Mouse (Mus musculus) limb, embryonic 15.5 days (tissue): ENCODE results near the gene Eed. TPM values are rescaled to one million over a fixed set of nuclear protein-coding genes. Genes with fewer than 3 reads are reported as not detected.

Source experiments
- ATAC-seq: fragments of 200-750 bp; cut with Nextera tagmentation; 2 replicates; pipeline ENCODE4 v1.8.0; 2017; ENCODE audit warnings: low read depth, moderate TSS enrichment; ENCODE audit not compliant: insufficient number of reproducible peaks, low FRiP score, low TSS enrichment
- H3K27ac ChIP-seq: fragments of 300-500 bp; sonication (generic); 2 replicates; pipeline ENCODE4 v1.5.1; 2015; ENCODE audit warnings: moderate library complexity, mild to moderate bottlenecking, inconsistent platforms
- H3K27me3 ChIP-seq: fragments of 300-500 bp; sonication (generic); 2 replicates; pipeline ENCODE4 v1.6.1; 2015; ENCODE audit warnings: inconsistent platforms
- H3K36me3 ChIP-seq: fragments of 300-500 bp; sonication (generic); 2 replicates; pipeline ENCODE4 v1.6.1; 2015; ENCODE audit warnings: inconsistent platforms
- H3K4me1 ChIP-seq: fragments of 300-500 bp; sonication (generic); 2 replicates; pipeline ENCODE4 v1.6.1; 2015; ENCODE audit warnings: inconsistent platforms
- H3K4me2 ChIP-seq: fragments of 300-500 bp; sonication (generic); 2 replicates; pipeline ENCODE4 v1.6.1; 2015; ENCODE audit warnings: mild to moderate bottlenecking, inconsistent platforms
- H3K4me3 ChIP-seq: fragments of 300-500 bp; sonication (generic); 2 replicates; pipeline ENCODE4 v1.5.1; 2015; ENCODE audit warnings: mild to moderate bottlenecking, inconsistent platforms
- H3K9ac ChIP-seq: fragments of 300-500 bp; sonication (generic); 2 replicates; pipeline ENCODE4 v1.6.1; 2015; ENCODE audit warnings: inconsistent platforms
- H3K9me3 ChIP-seq: fragments of 300-500 bp; sonication (generic); 2 replicates; pipeline ENCODE4 v1.6.1; 2016; ENCODE audit warnings: inconsistent platforms
- WGBS: fragments of 180-500 bp; shearing (Covaris S2); methylation state at CpG from one replicate; pipeline ENCODE4 v1.1.7; 2015; 5-methylcytosine and 5-hydroxymethylcytosine counted together
- polyA plus RNA-seq: library from polyadenylated mRNA; unstranded; fragments of >200 nt; fragmentation: Nextera tagmentation; extraction: Ambion mirVana; gene quantifications from 2 replicates; pipeline ENCODE4 v1.2.1, GENCODE M21; 2015

The Eed gene
- polyA plus RNA-seq, 1 experiment from 2014 or later = 63.0 TPM

DNA sequence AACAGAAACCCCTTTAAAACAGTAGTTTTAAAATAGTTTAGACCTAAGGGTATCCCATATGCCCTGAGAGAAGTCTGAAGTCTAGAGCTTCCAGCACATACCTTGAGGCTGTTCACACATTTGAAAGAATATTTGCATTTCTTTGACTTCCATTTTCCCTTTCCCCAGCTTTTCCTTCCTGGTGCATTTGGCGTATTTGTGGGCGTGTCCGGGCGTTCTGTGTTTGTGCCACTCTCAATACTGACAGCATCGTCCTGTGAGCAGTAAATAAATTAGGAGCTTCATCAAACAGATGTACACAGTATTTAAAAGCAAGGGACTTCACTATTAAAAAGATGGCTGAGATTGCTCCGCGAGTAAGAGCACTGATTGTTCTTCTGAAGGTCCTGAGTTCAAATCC lies 4.0 kb downstream of the Eed start:
- H3K9ac ChIP-seq = no peak overlapping the region
- WGBS = 89% methylated on average over 7 of the region's 7 CpGs
- no peaks in the 10 kb centered on the region for H3K27me3 ChIP-seq
- H3K4me3 ChIP-seq = no peak overlapping the region
- ATAC-seq = no peak
- H3K36me3 ChIP-seq = peaks cover 33% of the 10 kb centered on the region
- no peak overlapping the region for H3K27ac ChIP-seq
- no peak overlapping the region for H3K4me2 ChIP-seq
- H3K9me3 ChIP-seq = no peaks in the 10 kb centered on the region
- peaks cover 5% of the 10 kb centered on the region; the same call in 1 of the 2 replicates for H3K4me1 ChIP-seq

DNA sequence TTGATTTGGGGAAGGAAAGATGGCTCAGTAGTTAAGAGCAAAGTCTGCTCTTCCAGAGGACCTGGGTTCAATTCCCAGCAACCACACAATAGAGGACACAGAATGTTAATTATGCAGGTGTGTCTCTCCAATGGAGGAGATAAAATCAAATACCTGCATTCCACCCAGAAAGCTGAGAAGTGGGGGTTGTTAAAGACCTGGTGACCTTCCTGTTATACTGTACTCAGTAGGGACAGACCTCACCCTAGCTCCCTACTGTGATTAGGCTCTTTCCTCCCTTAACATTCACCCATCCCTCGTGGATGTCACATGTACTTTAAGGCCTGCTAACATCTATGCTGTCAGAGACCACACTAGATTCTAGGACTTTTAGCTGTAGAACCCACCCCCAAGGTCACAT lies 5.2 kb downstream of the Eed start:
- ATAC-seq = no peak
- H3K4me2 ChIP-seq = no peak overlapping the region
- H3K9me3 ChIP-seq = no peaks in the 10 kb centered on the region
- H3K4me1 ChIP-seq = peaks cover 5% of the 10 kb centered on the region; the same call in 1 of the 2 replicates
- 83% methylated on average over 1 of the region's 1 CpGs for WGBS
- peaks cover 39% of the 10 kb centered on the region for H3K36me3 ChIP-seq
- H3K9ac ChIP-seq = no peak overlapping the region
- H3K27me3 ChIP-seq = no peaks in the 10 kb centered on the region
- no peak overlapping the region for H3K4me3 ChIP-seq
- no peak overlapping the region for H3K27ac ChIP-seq

DNA sequence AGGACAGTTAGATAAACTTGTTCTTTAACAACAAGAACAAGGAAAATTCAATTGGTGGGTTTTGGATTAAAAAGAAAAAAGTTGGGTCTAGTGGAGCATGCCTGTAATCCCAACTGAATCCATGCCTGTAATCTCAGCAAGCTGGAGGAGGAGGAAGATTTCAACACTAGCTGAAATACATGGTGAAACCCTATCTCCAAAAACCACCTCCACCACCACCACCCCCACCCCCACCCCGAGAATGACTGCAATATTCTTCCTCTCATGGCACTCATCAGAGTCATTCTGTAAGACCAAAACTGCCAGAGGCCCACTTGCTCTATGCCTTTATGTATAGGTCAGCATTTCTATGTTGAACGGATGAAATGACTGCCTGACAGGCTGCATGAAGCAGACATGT lies 13.5 kb downstream of the Eed start:
- peaks cover 61% of the 10 kb centered on the region for H3K36me3 ChIP-seq

DNA sequence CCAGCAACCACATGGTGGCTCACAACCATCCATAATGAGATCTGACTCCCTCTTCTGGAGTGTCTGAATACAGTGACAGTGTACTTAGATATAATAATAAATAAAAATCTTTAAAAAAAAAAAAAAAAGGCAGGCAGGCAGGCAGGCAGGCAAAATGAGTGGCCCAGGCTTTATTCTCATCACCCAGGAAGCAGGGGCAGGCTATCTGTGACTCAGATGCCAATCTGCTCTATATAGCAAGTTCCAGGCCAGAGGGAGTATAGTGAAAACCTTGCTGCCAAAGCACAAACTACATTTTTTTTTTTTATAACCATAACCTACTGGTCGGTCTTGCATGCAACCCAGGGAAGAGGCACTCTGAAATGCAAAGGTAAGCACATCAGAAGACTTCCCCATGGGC lies 14.0 kb downstream of the Eed start:
- no peak for ATAC-seq
- Histone ChIP-seq H3K36me3 (peaks cover 58% of the 10 kb centered on the region), H3K27ac (no peak overlapping the region), H3K27me3 (no peaks in the 10 kb centered on the region), H3K4me1 (no peaks in the 10 kb centered on the region), H3K9me3 (no peaks in the 10 kb centered on the region), H3K9ac (no peak overlapping the region), H3K4me2 (no peak overlapping the region), H3K4me3 (no peak overlapping the region)
- WGBS = 78% methylated on average over 1 of the region's 1 CpGs

More for the DNA sequence above, 13.5 kb downstream of the Eed start:
- H3K9ac ChIP-seq = no peak overlapping the region
- H3K27ac ChIP-seq = no peak overlapping the region
- H3K4me1 ChIP-seq = no peaks in the 10 kb centered on the region
- no peaks in the 10 kb centered on the region for H3K27me3 ChIP-seq
- ATAC-seq = no peak
- WGBS = 82% methylated on average over 2 of the region's 2 CpGs
- H3K4me3 ChIP-seq = no peak overlapping the region
- no peaks in the 10 kb centered on the region for H3K9me3 ChIP-seq
- H3K4me2 ChIP-seq = no peak overlapping the region

DNA sequence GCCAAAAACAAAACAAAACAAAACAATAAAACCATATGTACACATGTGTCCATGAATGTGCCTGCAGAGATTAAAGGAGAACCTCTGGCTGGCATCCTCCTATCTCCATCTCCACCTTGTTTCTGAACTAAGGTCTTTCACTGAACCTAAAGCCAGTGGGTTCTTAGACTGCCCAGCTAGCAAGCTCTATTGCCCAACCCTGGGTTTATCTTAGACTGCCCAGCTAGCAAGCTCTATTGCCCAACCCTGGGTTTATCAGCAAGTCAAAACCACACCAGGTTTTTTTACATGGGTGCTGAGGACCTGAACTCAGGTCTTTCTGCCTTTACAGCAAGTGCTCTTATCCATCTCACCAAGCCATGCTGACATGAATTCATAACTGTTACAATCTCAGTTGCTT lies 17.6 kb downstream of the Eed start:
- no peak overlapping the region for H3K4me2 ChIP-seq
- no peak overlapping the region for H3K9ac ChIP-seq
- no peak overlapping the region for H3K27ac ChIP-seq
- H3K27me3 ChIP-seq = no peaks in the 10 kb centered on the region
- H3K4me3 ChIP-seq = no peak overlapping the region
- H3K36me3 ChIP-seq = peaks cover 60% of the 10 kb centered on the region
- H3K9me3 ChIP-seq = no peaks in the 10 kb centered on the region
- ATAC-seq = no peak
- H3K4me1 ChIP-seq = no peaks in the 10 kb centered on the region

DNA sequence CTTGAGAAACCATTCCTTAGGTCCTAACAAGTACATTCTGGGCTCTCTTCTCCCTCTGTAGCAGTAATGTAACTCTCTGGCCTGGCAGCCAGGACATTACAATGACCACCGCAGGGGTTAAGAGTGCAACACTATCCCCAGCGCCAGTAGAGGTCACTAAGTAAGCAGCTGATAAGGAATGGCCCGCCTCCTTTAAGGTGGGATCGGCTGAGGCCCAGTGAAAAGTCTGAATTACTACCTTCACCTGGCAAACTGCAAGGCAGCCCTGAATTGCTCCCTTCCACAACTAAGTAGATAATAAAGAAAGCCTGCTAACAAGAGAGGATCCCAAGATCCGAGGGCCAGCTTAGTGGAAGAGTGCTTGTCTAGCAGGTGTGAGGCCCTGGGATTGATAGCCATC lies 23.5 kb downstream of the Eed start:
- H3K4me2 ChIP-seq = no peak overlapping the region
- H3K4me1 ChIP-seq = no peaks in the 10 kb centered on the region
- H3K9me3 ChIP-seq = no peaks in the 10 kb centered on the region
- no peak overlapping the region for H3K9ac ChIP-seq
- H3K27ac ChIP-seq = no peak overlapping the region
- no peak overlapping the region for H3K4me3 ChIP-seq
- H3K36me3 ChIP-seq = peaks cover 51% of the 10 kb centered on the region
- no peaks in the 10 kb centered on the region for H3K27me3 ChIP-seq
- no peak for ATAC-seq
- 40% methylated on average over 5 of the region's 5 CpGs for WGBS

DNA sequence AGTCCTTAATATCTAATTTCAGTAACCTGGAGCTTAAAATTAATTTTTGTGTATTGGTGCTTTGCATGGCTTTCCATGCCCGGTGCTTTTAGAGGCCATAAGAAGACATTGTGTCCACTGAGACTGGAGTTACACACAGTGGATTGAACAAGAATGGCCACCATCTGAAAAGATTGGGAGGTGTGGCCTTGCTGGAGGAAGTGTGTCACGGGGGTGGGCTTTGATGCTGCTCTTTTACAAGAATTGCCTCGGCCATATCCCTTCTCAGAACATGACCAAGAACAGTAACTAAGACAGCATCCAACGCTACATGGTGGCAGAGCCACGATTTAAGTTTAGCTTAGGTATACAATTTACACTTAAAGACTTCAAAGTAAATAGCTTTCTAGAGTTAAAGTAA lies 26.5 kb downstream of the Eed start:
- no peak overlapping the region for H3K4me3 ChIP-seq

DNA sequence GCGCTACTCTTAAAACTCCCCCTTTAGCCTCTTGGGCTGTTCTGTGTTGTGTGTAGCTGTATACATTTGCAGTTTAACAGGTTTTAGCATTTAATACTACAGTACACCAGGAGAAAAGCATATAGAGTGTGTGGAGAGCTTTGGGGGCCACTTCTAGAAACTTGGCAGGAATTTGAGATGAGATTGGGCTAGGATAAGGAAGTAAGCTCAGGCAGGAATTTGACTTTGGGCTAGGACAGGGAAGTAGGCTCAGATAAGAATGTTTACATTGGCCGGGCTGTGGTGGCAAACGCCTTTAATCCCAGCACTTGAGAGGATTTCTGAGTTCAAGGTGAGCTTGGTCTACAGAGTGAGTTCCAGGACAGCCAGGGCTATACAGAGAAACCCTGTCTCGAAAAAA lies 31.4 kb downstream of the Eed start:
- Histone ChIP-seq H3K36me3 (peaks cover 5% of the 10 kb centered on the region), H3K4me2 (no peak overlapping the region), H3K9me3 (no peaks in the 10 kb centered on the region), H3K9ac (no peak overlapping the region), H3K4me3 (no peak overlapping the region), H3K27me3 (no peaks in the 10 kb centered on the region), H3K4me1 (no peaks in the 10 kb centered on the region), H3K27ac (no peak overlapping the region)
- 72% methylated on average over 4 of the region's 4 CpGs for WGBS
- ATAC-seq = no peak

More for the DNA sequence above, 26.5 kb downstream of the Eed start:
- H3K4me2 ChIP-seq = no peak overlapping the region
- no peaks in the 10 kb centered on the region for H3K9me3 ChIP-seq
- H3K9ac ChIP-seq = no peak overlapping the region
- ATAC-seq = no peak
- H3K27ac ChIP-seq = no peak overlapping the region
- H3K36me3 ChIP-seq = peaks cover 35% of the 10 kb centered on the region
- no peaks in the 10 kb centered on the region for H3K27me3 ChIP-seq
- H3K4me1 ChIP-seq = no peaks in the 10 kb centered on the region
- WGBS = 80% methylated on average over 5 of the region's 5 CpGs

DNA sequence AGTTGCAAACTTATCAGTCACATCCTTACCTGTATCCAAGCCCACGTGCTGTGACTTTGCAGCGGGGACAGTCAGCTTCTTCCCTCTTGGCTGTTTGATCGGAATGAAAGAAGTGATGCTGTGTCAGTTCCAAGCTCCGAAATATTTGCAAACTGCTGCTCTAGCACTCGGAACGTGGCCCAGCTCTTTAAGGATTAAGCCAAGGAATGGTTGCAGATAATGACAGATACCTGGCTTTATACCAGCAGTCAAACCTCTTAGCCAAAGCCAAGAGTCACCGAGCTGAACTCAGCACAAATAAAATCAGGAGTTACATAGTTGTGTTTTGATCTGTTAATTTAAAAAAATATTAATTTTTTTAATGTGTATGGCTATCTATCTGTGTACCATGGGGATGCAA lies 32.8 kb downstream of the Eed start:
- Histone ChIP-seq H3K4me3 (no peak overlapping the region), H3K27me3 (no peaks in the 10 kb centered on the region), H3K4me2 (no peak overlapping the region), H3K9ac (no peak overlapping the region), H3K27ac (no peak overlapping the region), H3K9me3 (no peaks in the 10 kb centered on the region), H3K36me3 (no peaks in the 10 kb centered on the region), H3K4me1 (no peaks in the 10 kb centered on the region)
- no peak for ATAC-seq
- WGBS = 82% methylated on average over 7 of the region's 7 CpGs

DNA sequence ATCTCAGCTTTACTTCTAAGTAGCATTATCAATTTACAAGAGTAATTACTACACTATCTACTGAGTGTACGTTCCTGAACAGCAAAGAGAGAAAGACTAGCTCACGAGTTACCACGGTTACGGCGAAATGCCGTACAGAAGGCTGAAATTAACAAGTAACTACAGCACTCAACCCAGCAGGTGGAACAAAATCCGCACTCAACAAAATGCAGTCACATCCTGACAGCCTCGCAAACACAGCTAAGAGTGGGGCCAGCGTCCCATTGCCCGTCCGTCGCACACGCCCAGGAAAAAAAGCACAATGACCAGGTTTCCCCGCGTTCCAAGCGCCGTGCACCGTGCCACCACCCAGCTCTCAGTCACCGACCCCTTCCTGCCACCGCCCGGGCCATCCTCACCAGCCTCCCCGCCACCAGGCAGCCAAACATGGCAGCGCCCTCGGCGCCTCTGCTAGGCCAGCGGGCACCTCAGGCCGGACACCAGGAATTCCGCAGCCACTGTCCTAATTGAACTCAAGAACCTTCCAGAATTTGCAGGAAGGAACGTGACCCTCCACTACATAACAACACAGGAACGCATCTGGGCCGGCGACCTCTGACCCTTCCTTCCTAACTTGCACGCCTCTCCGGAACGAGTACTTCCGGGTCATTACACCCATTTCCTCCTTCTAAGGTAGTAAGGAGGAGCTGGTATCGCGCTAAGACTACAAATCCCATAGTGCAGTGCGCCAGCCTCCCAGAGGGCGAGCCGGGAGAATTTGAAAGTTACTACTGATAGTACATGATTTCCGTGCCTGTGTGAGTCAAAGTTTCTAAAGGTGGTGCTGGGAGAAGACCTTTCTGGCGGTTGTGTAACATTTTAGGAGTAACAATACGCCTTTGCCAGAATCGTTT lies 40.0 kb downstream of the Eed start, which contains the start of gene Hikeshi:
Gene Hikeshi (minus strand): TSS at position 634 of the 893 bp plus-strand sequence.
- Histone ChIP-seq H3K4me2 (peak within 1 kb of the TSS; percentile 54), H3K27ac (peak within 1 kb of the TSS; percentile 68), H3K9ac (peak within 1 kb of the TSS; percentile 64), H3K9me3 (no peaks in the 10 kb centered on the region), H3K4me1 (peaks cover 8% of the 10 kb centered on the region; the same call in 1 of the 2 replicates), H3K4me3 (peak within 1 kb of the TSS; percentile 62), H3K36me3 (no peaks in the 10 kb centered on the region), H3K27me3 (no peaks in the 10 kb centered on the region)
- peak; percentile 97 for ATAC-seq
- under 1% methylated on average over 45 of the region's 45 CpGs for WGBS

DNA sequence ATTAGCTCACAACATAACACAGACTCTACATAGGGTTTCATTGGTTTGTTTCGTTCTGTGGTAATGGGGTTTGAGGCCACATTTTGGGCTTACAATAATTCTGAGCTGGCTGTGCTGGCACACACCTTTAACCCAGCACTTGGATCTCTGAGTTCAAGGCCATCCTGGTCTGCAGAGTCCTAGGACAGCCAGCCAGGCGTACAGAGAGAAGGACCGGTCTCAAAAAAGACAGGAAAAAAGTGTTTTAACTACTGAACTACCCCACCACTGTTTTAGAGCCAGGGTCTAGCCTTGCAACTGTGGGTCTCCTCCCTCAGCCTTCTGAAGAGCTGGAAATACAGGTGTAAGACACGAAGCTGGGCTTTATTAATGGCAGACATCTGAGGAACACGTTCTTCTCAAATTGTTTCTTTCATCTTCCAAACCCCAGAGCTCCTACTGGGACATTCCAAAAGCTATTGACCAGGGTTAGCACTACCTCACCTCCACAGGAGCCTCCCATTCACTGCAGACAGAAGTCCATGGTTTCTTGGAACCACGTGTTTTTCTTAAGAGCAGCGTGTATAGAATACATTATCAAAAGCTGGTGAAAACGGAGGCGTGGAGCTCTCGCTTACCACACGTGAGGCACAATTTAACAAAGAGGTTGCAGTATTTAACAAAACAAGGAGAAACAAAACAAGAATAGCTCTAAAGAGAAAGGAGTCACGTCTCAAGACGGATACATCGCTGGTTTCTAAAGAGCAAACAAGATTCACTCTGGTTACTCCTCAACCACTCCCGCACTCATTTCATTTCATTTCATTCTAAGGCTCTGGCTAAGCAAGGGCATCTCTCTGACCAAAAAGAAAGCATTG lies 41.1 kb downstream of the Eed start:
- no peak overlapping the region for H3K27ac ChIP-seq
- H3K36me3 ChIP-seq = no peaks in the 10 kb centered on the region
- peak overlapping the region; percentile 62 for H3K4me3 ChIP-seq
- WGBS = 52% methylated on average over 15 of the region's 15 CpGs
- H3K9ac ChIP-seq = no peak overlapping the region
- no peaks in the 10 kb centered on the region for H3K27me3 ChIP-seq
- peak overlapping the region; percentile 54 for H3K4me2 ChIP-seq
- no peak for ATAC-seq
- peaks cover 8% of the 10 kb centered on the region; the same call in 1 of the 2 replicates for H3K4me1 ChIP-seq
- H3K9me3 ChIP-seq = no peaks in the 10 kb centered on the region
